Mouse (Mus musculus) left cerebral cortex, adult 2 months (tissue): ENCODE data around the gene Pign. TPM values are rescaled to one million over a fixed set of nuclear protein-coding genes. Genes with fewer than 3 reads are reported as not detected.

Experiments
- DNase-seq, 2 experiments: peaks; one replicate each; pipeline ENCODE4 v3.0.0; 2021 to 2022; ENCODE audit warnings: low spot score in 2 of 2, mixed read lengths in 1 of 2; ENCODE audit errors: extremely low spot score in 1 of 2
- H3K27ac ChIP-seq: fragments of 200-600 bp; 2 replicates; pipeline ENCODE4 v1.8.1; 2022
- H3K4me3 ChIP-seq: fragments of 200-600 bp; 2 replicates; pipeline ENCODE4 v1.8.1; 2022
- CTCF ChIP-seq: fragments of 200-600 bp; IDR thresholded peaks from 2 replicates; pipeline ENCODE4 v1.8.1; 2022; ENCODE audit warnings: antibody characterized with exemption, mild to moderate bottlenecking, moderate library complexity
- intact Hi-C: fragments of 180-260 bp; cut with DNase I; formaldehyde crosslinking; loops from one replicate; pipeline ENCODE4 v1.15.1; 2025
- total RNA-seq, 2 experiments: library from RNA; stranded (reverse); gene quantifications; 2 replicates each; pipeline ENCODE4 v1.2.3; 2021

The Pign gene
- total RNA-seq, 2 experiments from 2014 or later, result 18.7 to 20.9 TPM

- Histone ChIP-seq H3K4me3 (peak overlapping the region; percentile 100), H3K27ac (no peak overlapping the region; the same call in 1 of the 2 replicates)
- no peak for DNase-seq
- intact Hi-C loops, result loop anchor here (1.0 to 5.0 kb wide), 3 partner anchors 50 to 375 kb away; partner anchors contain the start of gene Zcchc2
- TF ChIP-seq CTCF, result no peak
These were observed 682 bp downstream of the Pign start for GRCm38 (mm10) chr1:105662820-105663170.

GRCm38 (mm10) chr1:105660015-105660414 is 3.5 kb downstream of the Pign start:
- Histone ChIP-seq H3K4me3 (no peak overlapping the region), H3K27ac (no peak overlapping the region)
- intact Hi-C loops, result loop anchor here (5.0 kb wide), 1 partner anchor 377 kb away; no protein-coding TSS in a partner anchor
- DNase-seq, result no peak
- TF ChIP-seq CTCF, result peak; percentile 92

GRCm38 (mm10) chr1:105653981-105654380 is 9.5 kb downstream of the Pign start:
- no peak for TF ChIP-seq CTCF
- Histone ChIP-seq H3K27ac (no peak overlapping the region), H3K4me3 (no peak overlapping the region)
- no peak for DNase-seq
- intact Hi-C loops, result no loop called here

GRCm38 (mm10) chr1:105650650-105651049 is 12.8 kb downstream of the Pign start:
- DNase-seq, result no peak
- TF ChIP-seq CTCF, result no peak
- intact Hi-C loops, result no loop called here
- no peak overlapping the region for H3K4me3 ChIP-seq
- no peak overlapping the region for H3K27ac ChIP-seq

- no peak for TF ChIP-seq CTCF
- H3K27ac ChIP-seq, result no peak overlapping the region
- H3K4me3 ChIP-seq, result no peak overlapping the region
- intact Hi-C loops, result no loop called here
- no peak for DNase-seq
These were observed 19.4 kb downstream of the Pign start for GRCm38 (mm10) chr1:105644093-105644492.

- DNase-seq, result no peak
- intact Hi-C loops, result loop anchor here (1.0 to 2.0 kb wide), 3 partner anchors 538 to 1832 kb away; no protein-coding TSS in a partner anchor
These were observed 33.0 kb downstream of the Pign start for GRCm38 (mm10) chr1:105630481-105630880.

GRCm38 (mm10) chr1:105589673-105590072 is 73.8 kb downstream of the Pign start:
- H3K4me3 ChIP-seq, result no peak overlapping the region
- no peak for DNase-seq
- intact Hi-C loops, result no loop called here
- TF ChIP-seq CTCF, result no peak
- no peak overlapping the region for H3K27ac ChIP-seq

More at GRCm38 (mm10) chr1:105630481-105630880, 33.0 kb downstream of the Pign start:
- no peak overlapping the region for H3K4me3 ChIP-seq
- no peak overlapping the region for H3K27ac ChIP-seq
- TF ChIP-seq CTCF, result peak; percentile 76

- no peak overlapping the region for H3K4me3 ChIP-seq
- intact Hi-C loops, result no loop called here
- H3K27ac ChIP-seq, result no peak overlapping the region
- no peak for TF ChIP-seq CTCF
- DNase-seq, result no peak
These were observed 74.8 kb downstream of the Pign start for GRCm38 (mm10) chr1:105588697-105589096.

GRCm38 (mm10) chr1:105582800-105583199 is 80.7 kb downstream of the Pign start:
- no peak for TF ChIP-seq CTCF
- H3K4me3 ChIP-seq, result no peak overlapping the region
- intact Hi-C loops, result no loop called here
- no peak overlapping the region for H3K27ac ChIP-seq
- DNase-seq, result no peak

GRCm38 (mm10) chr1:105580909-105581308 is 82.6 kb downstream of the Pign start:
- DNase-seq, result no peak
- H3K27ac ChIP-seq, result no peak overlapping the region
- intact Hi-C loops, result no loop called here
- TF ChIP-seq CTCF, result no peak
- no peak overlapping the region for H3K4me3 ChIP-seq

GRCm38 (mm10) chr1:105566051-105566450 is 97.4 kb downstream of the Pign start:
- Histone ChIP-seq H3K4me3 (no peak overlapping the region), H3K27ac (no peak overlapping the region)
- TF ChIP-seq CTCF, result no peak
- DNase-seq, result no peak
- intact Hi-C loops, result no loop called here

- no peak for TF ChIP-seq CTCF
- Histone ChIP-seq H3K4me3 (no peak overlapping the region), H3K27ac (no peak overlapping the region)
- intact Hi-C loops, result no loop called here
- DNase-seq, result no peak
These were observed 99.2 kb downstream of the Pign start for GRCm38 (mm10) chr1:105564289-105564688.

GRCm38 (mm10) chr1:105563821-105564220 is 99.7 kb downstream of the Pign start:
- TF ChIP-seq CTCF, result no peak; the same call in 1 of the 2 replicates
- no peak overlapping the region for H3K27ac ChIP-seq
- H3K4me3 ChIP-seq, result no peak overlapping the region
- DNase-seq, result no peak
- intact Hi-C loops, result no loop called here

- intact Hi-C loops, result no loop called here
- Histone ChIP-seq H3K27ac (no peak overlapping the region), H3K4me3 (no peak overlapping the region)
- no peak for DNase-seq
- TF ChIP-seq CTCF, result no peak
These were observed 107.4 kb downstream of the Pign start for GRCm38 (mm10) chr1:105556078-105556477.
